Mouse (Mus musculus) erythroid progenitor cell, adult 5-6 weeks (primary cell): ENCODE data around the gene Grid2. TPM values are rescaled to one million over a fixed set of nuclear protein-coding genes. Genes with fewer than 3 reads are reported as not detected.

Source experiments
- ATAC-seq: replicated peaks from 2 replicates; pipeline ENCODE4 v1.8.0; 2016; ENCODE audit warnings: moderate number of reproducible peaks, mild to moderate bottlenecking, moderate TSS enrichment, inconsistent platforms; ENCODE audit not compliant: poor library complexity, low FRiP score, severe bottlenecking
- total RNA-seq, 2 experiments: library from RNA; stranded (forward) in 1 of 2; stranded (reverse) in 1 of 2; fragments of 150-400 nt in 1 of 2; fragments of 186-747, 209-891 nt in 1 of 2; gene quantifications; 2 replicates each; pipeline versions ENCODE4 v1.2.3 to v1.2.4; 2015 to 2017; ENCODE audit warnings: low replicate concordance in 2 of 2

The Grid2 gene
- total RNA-seq, 2 experiments from 2014 or later, result not detected

GRCm38 (mm10) chr6:63964735-63965134, 709.1 kb downstream of the Grid2 start:
- no peak for ATAC-seq

GRCm38 (mm10) chr6:64046084-64046483, 790.4 kb downstream of the Grid2 start:
- no peak for ATAC-seq

GRCm38 (mm10) chr6:64046732-64047131, 791.1 kb downstream of the Grid2 start:
- ATAC-seq, result no peak

- no peak for ATAC-seq
Observed at GRCm38 (mm10) chr6:64047950-64048349, 792.3 kb downstream of the Grid2 start.

- no peak for ATAC-seq
Observed at GRCm38 (mm10) chr6:64063858-64064257, 808.2 kb downstream of the Grid2 start.

GRCm38 (mm10) chr6:64064704-64065103, 809.0 kb downstream of the Grid2 start:
- ATAC-seq, result no peak

- ATAC-seq, result no peak
Observed at GRCm38 (mm10) chr6:64073406-64073805, 817.7 kb downstream of the Grid2 start.

- no peak for ATAC-seq
Observed at GRCm38 (mm10) chr6:64077911-64078310, 822.2 kb downstream of the Grid2 start.

GRCm38 (mm10) chr6:64098662-64099061, 843.0 kb downstream of the Grid2 start:
- ATAC-seq, result no peak

GRCm38 (mm10) chr6:64114594-64114993, 858.9 kb downstream of the Grid2 start:
- no peak for ATAC-seq

GRCm38 (mm10) chr6:64136275-64136674, 880.6 kb downstream of the Grid2 start:
- ATAC-seq, result no peak

- no peak for ATAC-seq
Observed at GRCm38 (mm10) chr6:64148613-64149012, 892.9 kb downstream of the Grid2 start.

- ATAC-seq, result no peak
Observed at GRCm38 (mm10) chr6:64174995-64175612, 919.4 kb downstream of the Grid2 start.

GRCm38 (mm10) chr6:64193646-64194045, 938.0 kb downstream of the Grid2 start:
- no peak for ATAC-seq

GRCm38 (mm10) chr6:64202396-64203122, 946.9 kb downstream of the Grid2 start:
- no peak for ATAC-seq

GRCm38 (mm10) chr6:64236351-64236750, 980.7 kb downstream of the Grid2 start:
- no peak for ATAC-seq

- no peak for ATAC-seq
Observed at GRCm38 (mm10) chr6:64240526-64240925, 984.9 kb downstream of the Grid2 start.

GRCm38 (mm10) chr6:64245951-64246350, 990.3 kb downstream of the Grid2 start:
- no peak for ATAC-seq

- ATAC-seq, result no peak
Observed at GRCm38 (mm10) chr6:64251041-64251440, 995.4 kb downstream of the Grid2 start.

GRCm38 (mm10) chr6:64263517-64263916, 1007.8 kb downstream of the Grid2 start:
- no peak for ATAC-seq

- ATAC-seq, result no peak
Observed at GRCm38 (mm10) chr6:64264224-64264623, 1008.5 kb downstream of the Grid2 start.
